Mouse (Mus musculus) ovary, postnatal 14 days (tissue): ENCODE data around the gene Pskh1.

Experiments
- DNase-seq: peaks from one replicate; pipeline ENCODE4 v3.0.0; 2022; ENCODE audit warnings: low spot score

Pskh1 gene

DNA sequence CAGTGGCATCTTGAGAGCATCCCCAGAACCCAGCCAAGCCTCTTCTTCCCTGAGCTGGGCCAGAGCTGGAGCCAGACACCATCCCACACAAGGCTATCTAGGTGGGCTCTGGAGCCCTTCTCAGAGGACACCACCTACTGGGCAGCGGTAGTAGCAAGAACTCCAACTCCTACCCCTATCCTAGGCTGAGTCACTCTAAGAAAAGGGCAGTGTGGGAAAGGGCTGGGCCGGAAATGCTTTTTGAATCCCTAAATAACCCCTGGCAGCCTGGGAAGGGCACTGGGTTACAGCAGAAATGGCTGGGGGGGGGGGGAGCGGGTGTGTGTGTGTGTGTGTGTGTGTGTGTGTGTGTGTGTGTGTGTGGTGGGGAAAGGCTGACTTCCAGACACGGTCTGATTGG, 57.6 kb downstream of the Pskh1 start:
- DNase-seq: no peak

DNA sequence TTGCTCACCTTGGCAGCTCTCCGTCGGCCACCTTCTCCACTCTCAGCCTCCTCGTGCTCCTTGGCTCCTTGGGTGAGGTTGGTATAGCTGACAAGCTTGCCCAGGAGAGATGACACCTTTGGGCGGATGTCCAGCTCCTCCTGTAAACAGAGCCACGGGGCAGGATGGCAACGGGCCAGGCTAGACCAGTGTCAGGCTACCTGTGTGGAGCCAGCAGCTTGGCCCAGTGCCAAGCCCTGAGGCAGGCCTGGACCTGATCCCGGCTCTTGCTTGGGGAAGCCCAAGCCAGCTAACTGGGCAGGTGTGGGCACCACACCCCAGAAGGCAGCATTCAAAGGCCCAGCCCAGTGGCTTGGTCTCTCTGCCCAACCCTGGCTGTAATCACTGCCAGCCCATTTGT, 59.1 kb downstream of the Pskh1 start:
- peak; percentile 45 for DNase-seq

DNA sequence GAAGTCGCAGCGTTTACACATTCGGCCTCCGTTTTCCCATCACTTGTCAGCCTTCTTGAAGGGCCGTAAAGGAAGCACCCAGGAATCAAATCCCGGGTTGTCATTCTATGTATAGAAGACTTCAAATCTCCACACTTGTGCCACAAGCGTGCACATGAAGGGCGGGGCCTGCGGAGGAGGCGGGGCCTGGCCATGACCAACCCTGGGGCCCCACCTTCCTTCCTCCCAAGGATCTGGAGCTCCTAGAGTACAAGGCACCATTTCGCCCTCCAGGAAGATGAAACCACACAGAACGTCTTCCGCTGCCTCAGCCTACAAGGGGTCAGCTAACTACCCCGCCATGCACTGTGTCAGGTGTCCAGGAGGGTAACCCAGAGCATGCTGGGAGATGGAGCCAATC, 60.9 kb downstream of the Pskh1 start:
- DNase-seq: no peak

DNA sequence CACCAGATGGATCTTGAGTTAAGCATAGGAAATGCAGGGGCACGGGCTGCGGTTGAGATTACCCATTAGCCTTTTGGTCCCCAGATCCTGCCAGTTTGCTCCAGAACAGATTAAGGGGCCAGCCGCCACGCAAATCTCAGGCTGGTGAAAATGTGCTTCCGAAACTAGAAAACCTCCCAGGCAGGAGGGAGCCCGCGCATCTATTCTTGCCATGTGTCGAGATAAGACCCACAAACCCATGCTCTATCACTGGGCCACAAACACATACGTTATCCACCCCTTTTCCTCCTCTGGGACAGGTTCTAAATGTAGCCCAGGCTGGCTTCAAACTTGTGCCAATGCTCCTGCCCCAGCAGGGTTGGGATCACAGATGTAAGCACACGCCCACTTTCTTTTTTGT, 61.3 kb downstream of the Pskh1 start:
- DNase-seq: no peak

DNA sequence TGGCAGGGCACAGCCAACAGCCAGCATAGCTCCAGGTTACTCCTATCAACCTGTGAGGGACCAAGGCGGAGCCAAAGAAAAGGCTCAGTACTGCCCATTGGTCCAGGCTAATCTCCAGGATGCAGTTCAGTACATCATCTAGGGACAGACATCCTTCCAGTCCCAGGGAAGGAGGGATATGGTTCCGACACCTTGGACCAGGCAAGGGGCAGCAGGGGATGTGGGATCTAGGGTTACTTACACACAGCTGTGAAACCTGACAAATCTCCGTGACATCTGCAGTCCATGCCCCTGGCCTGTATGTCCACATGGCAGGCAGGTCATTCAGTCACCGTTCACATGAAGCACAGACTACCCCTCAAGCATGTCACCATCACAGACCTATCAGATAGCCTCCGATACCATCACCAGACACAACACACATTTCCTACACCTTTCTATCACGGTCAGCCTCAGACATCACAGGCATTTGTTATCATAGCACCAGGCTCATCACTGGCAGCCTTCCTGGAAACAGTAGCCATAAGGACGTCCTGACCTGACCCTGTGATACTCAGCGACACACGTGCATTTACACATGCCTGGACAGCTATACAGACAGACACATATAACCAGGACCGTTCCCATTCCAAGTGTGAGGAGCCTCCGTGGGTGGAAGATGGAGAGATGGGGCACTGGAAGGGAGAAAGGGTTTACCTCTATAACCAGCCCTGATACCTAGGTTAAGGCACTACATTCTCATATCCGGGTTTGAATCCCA, 64.4 kb downstream of the Pskh1 start:
- no peak for DNase-seq

DNA sequence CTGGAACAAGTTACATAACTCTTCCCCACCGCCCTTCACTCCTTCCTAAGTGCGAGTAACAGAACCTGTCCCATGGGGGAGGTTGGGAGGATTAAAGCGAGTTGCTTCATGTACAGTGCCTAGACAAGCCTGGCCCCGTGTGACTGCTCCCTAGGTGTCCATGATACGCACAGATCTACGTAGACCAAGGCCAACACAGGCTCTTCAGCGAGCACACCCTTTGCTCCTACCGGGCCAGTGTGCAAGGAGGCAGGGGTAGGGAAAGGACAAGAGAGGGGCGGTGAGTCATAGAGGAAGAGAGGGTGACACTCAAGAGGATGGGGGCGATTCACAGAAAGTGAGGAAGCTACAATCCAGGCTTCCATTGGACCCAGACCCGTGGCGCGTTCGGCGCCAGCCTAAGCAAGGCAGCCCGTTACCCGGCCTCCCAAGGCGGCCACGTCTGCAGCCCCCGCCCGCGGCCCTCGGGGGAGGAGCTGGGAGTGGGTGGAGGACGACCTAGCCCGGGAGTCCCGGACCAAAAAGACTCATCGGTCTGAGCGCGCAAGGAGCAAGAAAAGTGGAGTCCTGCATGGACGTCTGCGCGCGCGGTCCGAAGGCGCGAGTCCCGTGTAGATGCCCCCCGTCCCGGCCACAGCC, 65.1 kb downstream of the Pskh1 start:
- DNase-seq: peak; percentile 29

DNA sequence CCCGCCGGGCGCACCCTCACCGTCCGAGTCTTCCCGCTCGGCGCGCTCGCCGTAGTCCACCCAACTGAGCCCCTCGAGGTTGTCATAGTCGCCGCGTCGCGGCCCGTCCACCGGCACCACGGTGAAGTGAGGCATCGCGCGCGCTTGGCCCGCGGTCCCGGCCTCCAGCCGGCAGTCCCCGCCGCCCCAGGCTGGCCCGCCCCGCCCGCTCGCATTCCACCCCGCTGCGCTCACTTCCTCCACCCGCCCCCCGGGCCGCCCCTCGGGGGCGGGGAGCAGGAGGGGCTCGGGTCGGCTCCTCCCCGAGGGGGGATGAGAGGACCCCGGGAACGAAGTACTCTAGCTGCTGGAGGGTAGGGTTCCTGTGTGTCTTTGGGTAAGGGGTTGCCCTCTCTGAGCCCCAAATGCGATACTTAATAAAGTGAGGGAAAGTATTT, 65.7 kb downstream of the Pskh1 start, which contains the start of gene Slc12a4:
TSS of gene Slc12a4 (minus strand) at position 193 of the 437 bp plus-strand sequence.
- peak; percentile 68 for DNase-seq

DNA sequence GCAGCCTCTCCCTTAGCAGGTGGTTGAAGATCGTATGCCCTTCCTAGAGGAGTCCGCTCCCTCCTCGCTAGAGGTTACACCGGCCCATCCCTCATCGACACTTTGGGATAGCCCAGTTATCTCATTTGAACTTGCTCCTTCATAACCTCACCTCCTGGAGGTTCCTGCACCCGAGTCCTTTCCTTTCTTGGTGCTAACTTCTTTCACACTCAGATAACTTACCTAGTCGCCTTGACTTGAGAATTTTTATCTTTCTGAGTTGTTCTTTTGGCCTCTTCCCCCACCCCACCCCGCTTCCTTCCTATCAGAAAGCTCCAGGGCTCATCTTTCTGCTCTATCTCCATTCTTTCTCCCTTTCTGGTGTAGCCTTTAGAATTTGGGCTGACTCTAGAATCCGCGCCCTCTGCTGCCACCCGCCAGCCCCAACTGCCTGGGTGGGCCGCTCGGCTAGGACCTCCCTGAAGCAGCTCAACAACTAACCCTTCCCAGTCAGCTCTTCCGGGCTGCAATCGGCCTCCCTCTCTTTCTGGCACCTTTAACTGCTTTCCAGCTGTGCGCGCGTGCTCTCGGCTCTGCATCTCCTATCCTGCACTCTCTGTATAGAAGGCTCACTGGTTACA, 66.6 kb downstream of the Pskh1 start:
- peak; percentile 37 for DNase-seq

DNA sequence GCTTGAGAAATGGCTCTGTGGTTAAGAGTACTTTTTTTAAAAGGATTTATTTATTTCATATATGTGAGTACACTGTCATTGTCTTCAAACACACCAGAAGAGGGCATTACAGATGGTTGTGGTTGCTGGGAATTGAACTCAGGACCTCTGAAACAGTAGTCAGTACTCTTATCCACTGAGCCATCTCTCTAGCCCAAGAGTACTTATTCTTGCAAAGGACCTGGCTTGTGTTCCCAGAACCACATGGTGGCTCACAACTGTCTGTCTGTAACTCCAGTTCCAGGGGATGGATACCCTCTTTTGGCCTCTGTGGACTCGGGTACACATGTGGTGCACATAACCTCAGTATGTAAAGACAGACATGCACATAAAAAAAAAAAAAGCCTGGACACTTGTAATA, 69.1 kb downstream of the Pskh1 start:
- DNase-seq: no peak

DNA sequence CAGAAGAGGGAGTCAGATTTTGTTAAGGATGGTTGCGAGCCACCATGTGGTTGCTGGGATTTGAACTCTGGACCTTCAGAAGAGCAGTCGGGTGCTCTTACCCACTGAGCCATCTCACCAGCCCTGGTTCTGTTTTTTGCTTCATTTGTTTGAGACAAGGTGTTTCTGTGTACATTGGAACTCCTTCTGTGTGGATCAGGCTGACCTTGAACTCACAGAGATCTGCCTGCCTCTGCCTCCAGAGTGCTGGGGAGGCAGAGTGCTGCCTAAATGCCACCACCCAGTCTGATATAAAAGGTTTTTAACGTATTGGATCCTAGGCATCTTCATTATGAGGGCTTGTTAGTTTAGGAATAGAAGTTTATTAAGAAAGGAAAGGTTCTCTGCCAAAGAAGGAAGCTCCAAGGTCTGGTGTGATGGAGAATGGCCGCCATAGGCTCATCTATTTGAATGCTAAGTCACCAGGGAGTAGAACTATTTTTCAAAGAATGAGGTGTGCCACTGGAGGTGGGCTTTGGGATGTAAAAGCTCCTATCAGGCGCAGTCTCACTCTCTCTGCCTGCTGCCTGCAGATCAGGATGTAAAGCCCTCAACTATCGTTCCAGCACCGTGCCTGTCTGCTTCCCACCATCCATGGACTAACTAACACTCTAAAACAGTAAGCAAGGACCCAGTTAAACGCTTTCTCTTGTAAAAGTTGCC, 70.9 kb downstream of the Pskh1 start:
- DNase-seq: no peak

DNA sequence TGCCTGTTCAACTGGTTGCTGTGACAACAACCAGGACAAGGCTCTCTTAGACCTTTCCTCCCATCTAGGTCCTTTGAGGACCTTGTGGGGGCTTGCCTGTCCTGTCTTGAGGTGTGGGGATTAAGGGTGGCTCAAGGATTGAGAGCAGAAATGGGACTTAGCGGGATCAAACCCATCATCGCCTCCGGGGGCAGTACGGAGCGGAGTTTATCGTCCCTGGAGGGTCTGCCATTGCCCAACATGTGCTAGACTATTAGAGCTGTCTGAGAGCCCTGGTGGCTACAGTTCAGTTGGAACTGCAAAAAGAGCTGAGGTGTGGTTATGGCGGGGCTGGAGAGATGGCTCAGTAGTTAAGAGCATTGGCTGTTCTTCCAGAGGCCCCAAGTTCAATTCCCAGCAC, 75.1 kb downstream of the Pskh1 start:
- DNase-seq: no peak

DNA sequence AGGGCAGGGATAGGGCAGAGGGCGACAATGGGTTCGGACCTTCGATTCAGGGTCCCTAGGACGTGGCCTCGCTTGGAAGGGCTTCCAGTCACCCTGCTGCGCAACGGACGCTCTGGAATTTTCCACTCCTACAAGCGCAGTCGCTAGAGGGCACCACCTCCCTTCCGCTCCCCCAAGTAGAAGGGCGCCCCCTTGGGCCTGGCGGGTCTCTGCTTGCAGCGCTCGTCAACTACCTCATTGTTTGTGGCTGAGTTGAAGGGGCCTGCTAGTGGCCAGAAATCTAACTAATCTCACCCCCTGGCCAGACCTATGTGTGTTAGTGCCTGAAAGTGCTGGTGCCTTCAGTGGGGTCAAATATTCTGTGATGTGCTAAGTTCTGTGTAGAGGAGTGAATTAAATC, 79.1 kb downstream of the Pskh1 start, which contains the start of gene Dpep3:
TSS of gene Dpep3 (minus strand) at position 105 of the 400 bp plus-strand sequence.
- no peak for DNase-seq

DNA sequence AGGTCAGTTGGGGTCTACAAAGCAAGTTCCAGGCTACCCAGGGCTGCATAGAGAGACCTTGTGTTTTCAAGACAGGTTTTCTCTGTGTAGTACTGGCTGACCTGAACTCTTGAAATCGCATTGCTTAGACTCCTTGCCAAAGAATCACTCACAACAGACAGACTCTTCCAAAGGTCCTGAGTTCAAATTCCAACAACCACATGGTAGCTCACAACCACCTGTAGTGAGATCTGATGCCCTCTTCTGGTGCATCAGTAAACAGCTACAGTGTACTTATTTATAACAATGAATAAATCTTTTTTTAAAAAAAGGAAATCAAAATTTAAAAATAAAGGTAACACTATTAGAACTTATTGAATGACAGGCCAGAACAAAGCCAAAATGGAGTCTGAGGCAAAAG, 80.9 kb downstream of the Pskh1 start:
- DNase-seq: no peak
